12 mouse cellular contexts compared by ENCODE assay signal in the genomic region with DNA sequence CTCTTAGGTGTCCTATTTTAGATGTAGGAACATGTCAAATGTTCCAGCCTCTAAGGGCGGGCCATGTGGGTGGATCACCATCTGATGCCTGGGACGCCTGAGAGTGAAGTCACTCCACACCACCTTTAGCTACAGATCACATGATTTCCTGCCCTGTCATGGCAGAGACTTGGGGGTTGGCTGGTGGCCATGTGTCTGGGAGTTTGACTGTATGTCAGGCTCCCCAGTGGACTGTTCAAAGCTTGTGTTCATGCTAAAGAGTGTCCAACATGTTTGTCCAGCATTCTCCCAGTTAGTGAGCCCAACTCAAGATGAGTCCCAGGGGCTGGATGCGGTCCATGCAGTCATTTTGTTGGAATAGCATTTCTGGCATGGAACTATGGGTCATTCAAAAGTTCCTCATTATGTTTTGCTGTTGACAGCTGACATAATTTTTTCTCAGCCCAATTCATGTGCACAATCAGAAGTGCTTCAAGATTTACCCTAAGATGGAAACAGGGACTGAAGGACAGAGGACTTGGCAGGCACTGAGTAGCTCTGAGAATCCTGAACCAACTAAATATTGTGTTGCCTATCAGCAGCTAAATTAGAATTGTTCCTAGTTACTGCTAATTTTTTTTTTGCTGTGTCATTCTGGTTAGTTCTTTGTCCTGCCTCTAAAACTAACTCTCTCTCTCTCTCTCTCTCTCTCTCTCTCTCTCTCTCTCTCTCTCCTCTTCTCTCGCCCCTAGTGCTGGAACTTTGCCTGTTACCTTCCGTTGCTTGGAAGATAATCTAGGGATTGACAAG.
DNase-seq lines count a peak whose midpoint lies in the region; ATAC-seq and TF ChIP-seq lines count a peak whose summit lies in the region.
"Had no signal": no experiment of that assay in that cellular context is flagged by ENCODE, and none has a peak within 500 bp of the region (broad histone marks: within the 10 kb centered on the region; RNA-seq: fewer than 3 reads in every experiment).

No protein-coding gene starts in this region.

- TF ChIP-seq CTCF in gastrocnemius, adult 2 months (IDR thresholded peaks at IDR 0.05) = no peak

- peak; percentile 8 to 18 for DNase-seq in heart, adult 9 months (ENCODE audit: low spot score in 2 of 2)
- DNase-seq in lung, postnatal 25 days (ENCODE audit: low spot score) = no peak
- DNase-seq in gastrocnemius, adult 2 months = no peak
- DNase-seq in liver = no peak

- 62% methylated on average over 5 of the region's 5 CpGs for WGBS in heart, embryonic 12.5 days
- WGBS in lung, embryonic 15.5 days = 49% methylated on average over 5 of the region's 5 CpGs
- WGBS in neural tube, embryonic 15.5 days = 90% methylated on average over 5 of the region's 5 CpGs

- intact Hi-C loops in gastrocnemius, adult 2 months (cut with DNase I) = no loop called here

- no peak overlapping the region for H3K4me3 ChIP-seq in heart, embryonic 12.5 days
- no peak overlapping the region for H3K4me3 ChIP-seq in lung, embryonic 15.5 days
- no peak overlapping the region for H3K4me3 ChIP-seq in gastrocnemius, adult 2 months
- H3K4me3 ChIP-seq in neural tube, embryonic 15.5 days (replicated peaks) = no peak overlapping the region
- H3K4me3 ChIP-seq: erythroblast, embryonic 14.5 days; heart, embryonic 13.5 days; midbrain, embryonic 10.5 days; neural tube, embryonic 13.5 days had no signal

- no peak overlapping the region for H3K27ac ChIP-seq in heart, embryonic 12.5 days (ENCODE audit: poor library complexity, severe bottlenecking)
- peak overlapping the region; percentile 30; the same call in 1 of the 2 replicates for H3K27ac ChIP-seq in lung, embryonic 15.5 days
- H3K27ac ChIP-seq in gastrocnemius, adult 2 months = peak overlapping the region; percentile 28; the same call in 1 of the 2 replicates
- no peak overlapping the region for H3K27ac ChIP-seq in neural tube, embryonic 15.5 days (replicated peaks)
- H3K27ac ChIP-seq: heart, embryonic 13.5 days; midbrain, embryonic 10.5 days; neural tube, embryonic 13.5 days had no signal

- no peaks in the 10 kb centered on the region for H3K36me3 ChIP-seq in heart, embryonic 12.5 days
- no peaks in the 10 kb centered on the region for H3K36me3 ChIP-seq in lung, embryonic 15.5 days
- H3K36me3 ChIP-seq in neural tube, embryonic 15.5 days = peaks cover 44% of the 10 kb centered on the region
- H3K36me3 ChIP-seq: heart, embryonic 13.5 days had no signal

- H3K4me2 ChIP-seq in heart, embryonic 12.5 days = no peak overlapping the region
- no peak overlapping the region for H3K4me2 ChIP-seq in lung, embryonic 15.5 days
- no peak overlapping the region for H3K4me2 ChIP-seq in neural tube, embryonic 15.5 days
- H3K4me2 ChIP-seq: heart, embryonic 13.5 days; neural tube, embryonic 13.5 days had no signal

- peaks cover 17% of the 10 kb centered on the region for H3K4me1 ChIP-seq in heart, embryonic 12.5 days (replicated peaks)
- H3K4me1 ChIP-seq in lung, embryonic 15.5 days = 0 out of 2 replicates have a peak, but pooled peaks cover 9% of the 10 kb centered on the region
- no peaks in the 10 kb centered on the region for H3K4me1 ChIP-seq in neural tube, embryonic 15.5 days
- H3K4me1 ChIP-seq: midbrain, embryonic 10.5 days; neural tube, embryonic 13.5 days had no signal

- H3K9me3 ChIP-seq in heart, embryonic 12.5 days (replicated peaks) = no peaks in the 10 kb centered on the region
- no peaks in the 10 kb centered on the region for H3K9me3 ChIP-seq in lung, embryonic 15.5 days
- H3K9me3 ChIP-seq in neural tube, embryonic 15.5 days (replicated peaks) = no peaks in the 10 kb centered on the region
- H3K9me3 ChIP-seq: heart, embryonic 13.5 days; midbrain, embryonic 10.5 days; neural tube, embryonic 13.5 days had no signal

- no peak overlapping the region for H3K9ac ChIP-seq in heart, embryonic 12.5 days
- H3K9ac ChIP-seq in lung, embryonic 15.5 days = no peak overlapping the region
- no peak overlapping the region for H3K9ac ChIP-seq in neural tube, embryonic 15.5 days (replicated peaks)
- H3K9ac ChIP-seq: heart, embryonic 13.5 days; neural tube, embryonic 13.5 days had no signal

- no peak; the same call in 1 of the 2 replicates for ATAC-seq in heart, embryonic 12.5 days (ENCODE audit: insufficient number of reproducible peaks, low FRiP score)
- peak; percentile 65 for ATAC-seq in lung, embryonic 15.5 days (ENCODE audit: borderline replicate concordance, extremely low read depth, low FRiP score, low TSS enrichment)
- peak; percentile 70 for ATAC-seq in megakaryocyte-erythroid progenitor cell, adult 5-6 weeks (replicated peaks; ENCODE audit: low FRiP score, low TSS enrichment, poor library complexity, severe bottlenecking)
- no peak for ATAC-seq in neural tube, embryonic 15.5 days (ENCODE audit: low FRiP score)

- H3K27me3 ChIP-seq in heart, embryonic 12.5 days (replicated peaks) = no peaks in the 10 kb centered on the region
- H3K27me3 ChIP-seq in lung, embryonic 15.5 days = no peaks in the 10 kb centered on the region
- H3K27me3 ChIP-seq in neural tube, embryonic 15.5 days (replicated peaks) = no peaks in the 10 kb centered on the region
- H3K27me3 ChIP-seq: heart, embryonic 13.5 days; neural tube, embryonic 13.5 days had no signal

Comparison
In these comparisons a context has a peak if more than half of its experiments do, and no peak if none do; other contexts are left out.
1. DNase-seq: peak in heart, adult 9 months (2 of 2); none in lung, postnatal 25 days (single experiment), gastrocnemius, adult 2 months (single experiment) and liver (single experiment).
2. ATAC-seq: peak in lung, embryonic 15.5 days (single experiment) and megakaryocyte-erythroid progenitor cell, adult 5-6 weeks (single experiment); none in heart, embryonic 12.5 days (single experiment) and neural tube, embryonic 15.5 days (single experiment).
3. H3K27ac ChIP-seq: peak in lung, embryonic 15.5 days (single experiment) and gastrocnemius, adult 2 months (single experiment); none in heart, embryonic 12.5 days (single experiment) and neural tube, embryonic 15.5 days (single experiment).